11 mouse cellular contexts compared by ENCODE assay signal in the genomic region with DNA sequence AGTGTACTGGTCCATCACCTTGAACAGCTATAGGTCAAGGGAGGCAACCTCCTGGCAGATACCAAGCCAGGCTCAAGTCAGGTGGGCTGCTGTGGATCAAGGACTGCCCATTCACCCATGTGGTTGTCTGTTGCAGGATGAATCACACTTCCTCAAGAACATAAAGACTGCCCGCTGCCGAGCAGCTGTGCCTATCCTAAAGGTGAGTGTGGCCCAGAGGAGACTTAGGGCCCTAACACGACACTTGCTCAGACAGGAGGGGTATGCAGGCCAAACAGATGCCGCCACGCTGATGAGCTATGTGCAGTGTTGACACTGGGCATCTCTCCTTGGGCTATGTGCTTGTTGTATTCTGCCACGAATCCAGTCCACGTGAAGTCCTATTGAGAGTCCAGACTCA.
"Had no signal": no experiment of that assay in that cellular context is flagged by ENCODE, and none has a peak within 500 bp of the region (broad histone marks: within the 10 kb centered on the region; RNA-seq: fewer than 3 reads in every experiment).

No protein-coding gene starts in this region.

- H3K4me3 ChIP-seq: limb, embryonic 10.5 days; liver, embryonic 15.5 days; midbrain, embryonic 13.5 days; neural tube, embryonic 15.5 days had no signal

- H3K27ac ChIP-seq: limb, embryonic 10.5 days; liver, embryonic 15.5 days; midbrain, embryonic 13.5 days; neural tube, embryonic 15.5 days had no signal

- H3K4me1 ChIP-seq: limb, embryonic 10.5 days; liver, embryonic 15.5 days; midbrain, embryonic 13.5 days had no signal

- H3K4me2 ChIP-seq: liver, embryonic 11.5 days; liver, embryonic 15.5 days; midbrain, embryonic 13.5 days; neural tube, embryonic 15.5 days had no signal

- DNase-seq: lung, adult 2 months; lung, postnatal 36 days; right cerebral cortex, adult 18-20 months; right cerebral cortex, postnatal 25 days; thymus, postnatal 36 days had no signal

- H3K9me3 ChIP-seq: limb, embryonic 10.5 days; liver, embryonic 15.5 days; midbrain, embryonic 13.5 days; neural tube, embryonic 15.5 days had no signal

- ATAC-seq: lung, postnatal 0 days had no signal

- H3K9ac ChIP-seq: liver, embryonic 15.5 days; midbrain, embryonic 13.5 days; neural tube, embryonic 15.5 days had no signal

- H3K27me3 ChIP-seq: liver, embryonic 15.5 days; midbrain, embryonic 13.5 days; neural tube, embryonic 15.5 days had no signal
